Mouse (Mus musculus): ENCODE results near the gene Ncmap. TPM values are rescaled to one million over a fixed set of nuclear protein-coding genes. Genes with fewer than 3 reads are reported as not detected.

Gene Ncmap
- total and polyA plus RNA-seq, 3 experiments: not detected

GRCm38 (mm10) chr4:135361722-135362121 is 36.3 kb downstream of the Ncmap start:
- in situ Hi-C loops (cut with MboI; ENCODE audit: low pct_ligation_motif_present, low pct_unique_long_range_greater_than_20kb, low sequenced_read_pairs) (no loop called here), dilution Hi-C loops (cut with MboI; ENCODE audit: extremely low pct_ligation_motif_present, extremely low pct_unique_long_range_greater_than_20kb, low sequenced_read_pairs) (no loop called here)

GRCm38 (mm10) chr4:135358736-135359135 is 39.3 kb downstream of the Ncmap start:
- H3K27ac ChIP-seq (ENCODE audit: insufficient read depth, low read depth): no peak overlapping the region
- no peaks in the 10 kb centered on the region for H3K9me3 ChIP-seq (replicated peaks; ENCODE audit: low read length)
- peak overlapping the region; percentile 55; the same call in 1 of the 2 replicates for H3K4me2 ChIP-seq (ENCODE audit: insufficient read depth, low read depth, poor library complexity, severe bottlenecking)
- peaks cover 4 to 7% of the 10 kb centered on the region in 2 experiments; a peak in 3 of 4 replicates for H3K4me1 ChIP-seq (ENCODE audit: control insufficient read depth in 1 of 2, insufficient read depth in 2 of 2)
- no peak overlapping the region for H3K4me3 ChIP-seq (replicated peaks in 1 of 3; ENCODE audit: low read depth in 2 of 3, low read length in 2 of 3, poor library complexity in 1 of 3)
- H3K27me3 ChIP-seq (replicated peaks): peaks cover 16% of the 10 kb centered on the region
- no peaks in the 10 kb centered on the region for H3K79me2 ChIP-seq (replicated peaks; ENCODE audit: control insufficient read depth, extremely low read depth, insufficient read depth, poor library complexity, severe bottlenecking)
- in situ Hi-C loops (cut with MboI; ENCODE audit: low pct_ligation_motif_present, low pct_unique_long_range_greater_than_20kb, low sequenced_read_pairs) (no loop called here), dilution Hi-C loops (cut with MboI; ENCODE audit: extremely low pct_ligation_motif_present, extremely low pct_unique_long_range_greater_than_20kb, low sequenced_read_pairs) (no loop called here)
- DNase-seq (ENCODE audit: extremely low read depth): peak; percentile 65
- H3K36me3 ChIP-seq (replicated peaks in 1 of 2; ENCODE audit: control insufficient read depth in 1 of 2, insufficient read depth in 1 of 2, low read length in 1 of 2): no peaks in the 10 kb centered on the region
- H3K9ac ChIP-seq (ENCODE audit: insufficient read depth, low read depth): no peak overlapping the region; the same call in 1 of the 2 replicates
- TF ChIP-seq USF1 (IDR thresholded peaks at IDR 0.05; ENCODE audit: low read depth, low read length) (no peak), ZNF384 (IDR thresholded peaks at IDR 0.05; ENCODE audit: low read depth, low read length) (peak; percentile 94), GABPA (IDR thresholded peaks at IDR 0.05; ENCODE audit: insufficient replicate concordance, low read depth, low read length) (no peak), MAFK (IDR thresholded peaks at IDR 0.05; ENCODE audit: insufficient replicate concordance, low read length) (no peak), CHD2 (IDR thresholded peaks at IDR 0.05; ENCODE audit: low read length) (no peak), ELF1 (IDR thresholded peaks at IDR 0.05; ENCODE audit: low read depth, low read length) (no peak), NELFE (IDR thresholded peaks at IDR 0.05; ENCODE audit: low read depth, low read length) (no peak), KAT2A (IDR thresholded peaks at IDR 0.05; ENCODE audit: insufficient replicate concordance, low read length) (no peak), CTCF (conservative IDR thresholded peaks at IDR 0.05 in 1 of 2, IDR thresholded peaks at IDR 0.05 in 1 of 2; ENCODE audit: low read depth in 2 of 2, low read length in 2 of 2) (peak; percentile 64 to 73), ZMIZ1 (IDR thresholded peaks at IDR 0.05; ENCODE audit: low read depth, low read length) (no peak), ZC3H11A (IDR thresholded peaks at IDR 0.05; ENCODE audit: low read depth, low read length) (no peak), MAX (IDR thresholded peaks at IDR 0.05; ENCODE audit: low read length) (no peak), JUN (IDR thresholded peaks at IDR 0.05; ENCODE audit: insufficient read depth, low read depth, low read length) (no peak), BHLHE40 (IDR thresholded peaks at IDR 0.05; ENCODE audit: low read depth, low read length) (no peak), RCOR1 (conservative IDR thresholded peaks at IDR 0.05; ENCODE audit: low read depth, low read length) (no peak), SIN3A (IDR thresholded peaks at IDR 0.05; ENCODE audit: low read length) (no peak), JUND (conservative IDR thresholded peaks at IDR 0.05; ENCODE audit: low read depth, low read length) (no peak), TCF12 (IDR thresholded peaks at IDR 0.05; ENCODE audit: low read depth, low read length) (no peak), ZKSCAN1 (IDR thresholded peaks at IDR 0.05; ENCODE audit: borderline replicate concordance, low read depth, low read length) (no peak), MAZ (IDR thresholded peaks at IDR 0.05; ENCODE audit: low read depth, low read length) (no peak), MXI1 (IDR thresholded peaks at IDR 0.05; ENCODE audit: low read depth, low read length) (no peak), UBTF (IDR thresholded peaks at IDR 0.05; ENCODE audit: low read depth, low read length) (no peak), POLR2A (IDR thresholded peaks at IDR 0.05; ENCODE audit: low read depth, low read length) (no peak), SMC3 (IDR thresholded peaks at IDR 0.05; ENCODE audit: low read depth, low read length) (peak; percentile 46), RAD21 (IDR thresholded peaks at IDR 0.05; ENCODE audit: low read depth, low read length) (peak; percentile 56), TBP (conservative IDR thresholded peaks at IDR 0.05; ENCODE audit: low read depth, low read length) (no peak), EP300 (IDR thresholded peaks at IDR 0.05; ENCODE audit: low read length) (no peak), E2F4 (IDR thresholded peaks at IDR 0.05; ENCODE audit: insufficient replicate concordance, low read depth, low read length) (no peak), HCFC1 (IDR thresholded peaks at IDR 0.05; ENCODE audit: low read depth, low read length) (no peak), IRF4 (IDR thresholded peaks at IDR 0.05; ENCODE audit: low read depth, low read length) (no peak)

More at GRCm38 (mm10) chr4:135361722-135362121, 36.3 kb downstream of the Ncmap start:
- Histone ChIP-seq H3K36me3 (replicated peaks in 1 of 2; ENCODE audit: control insufficient read depth in 1 of 2, insufficient read depth in 1 of 2, low read length in 1 of 2) (no peaks in the 10 kb centered on the region), H3K4me3 (replicated peaks in 1 of 3; ENCODE audit: low read depth in 2 of 3, low read length in 2 of 3, poor library complexity in 1 of 3) (no peak overlapping the region), H3K27me3 (replicated peaks) (peaks cover 27% of the 10 kb centered on the region), H3K4me1 (ENCODE audit: control insufficient read depth in 1 of 2, insufficient read depth in 2 of 2) (peaks cover 0 to 6% of the 10 kb centered on the region in 2 experiments; a peak in 2 of 4 replicates), H3K79me2 (replicated peaks; ENCODE audit: control insufficient read depth, extremely low read depth, insufficient read depth, poor library complexity, severe bottlenecking) (no peaks in the 10 kb centered on the region), H3K9me3 (replicated peaks; ENCODE audit: low read length) (no peaks in the 10 kb centered on the region), H3K27ac (ENCODE audit: insufficient read depth, low read depth) (no peak overlapping the region), H3K9ac (ENCODE audit: insufficient read depth, low read depth) (no peak overlapping the region), H3K4me2 (ENCODE audit: insufficient read depth, low read depth, poor library complexity, severe bottlenecking) (no peak overlapping the region)
- no peak for DNase-seq (ENCODE audit: extremely low read depth)
- no peak for TF ChIP-seq USF2 (conservative IDR thresholded peaks at IDR 0.05; ENCODE audit: low read depth, low read length)
- TF ChIP-seq TCF12 (IDR thresholded peaks at IDR 0.05; ENCODE audit: low read depth, low read length): no peak
- no peak for TF ChIP-seq RCOR1 (conservative IDR thresholded peaks at IDR 0.05; ENCODE audit: low read depth, low read length)
- no peak for TF ChIP-seq MEF2A (IDR thresholded peaks at IDR 0.05; ENCODE audit: borderline replicate concordance, low read depth, low read length)
- TF ChIP-seq MYC (IDR thresholded peaks at IDR 0.05; ENCODE audit: low read depth, low read length): no peak
- no peak for TF ChIP-seq CTCF (conservative IDR thresholded peaks at IDR 0.05 in 1 of 2, IDR thresholded peaks at IDR 0.05 in 1 of 2; ENCODE audit: low read depth in 2 of 2, low read length in 2 of 2)
- TF ChIP-seq TBP (conservative IDR thresholded peaks at IDR 0.05; ENCODE audit: low read depth, low read length): no peak
- no peak for TF ChIP-seq JUND (conservative IDR thresholded peaks at IDR 0.05; ENCODE audit: low read depth, low read length)
- TF ChIP-seq ZNF384 (IDR thresholded peaks at IDR 0.05; ENCODE audit: low read depth, low read length): no peak
- no peak for TF ChIP-seq JUN (IDR thresholded peaks at IDR 0.05; ENCODE audit: insufficient read depth, low read depth, low read length)
- no peak for TF ChIP-seq EP300 (IDR thresholded peaks at IDR 0.05; ENCODE audit: low read length)
- no peak for TF ChIP-seq ETS1 (conservative IDR thresholded peaks at IDR 0.05; ENCODE audit: low read depth, low read length)

Measured in CH12.LX (cell line).